Mouse (Mus musculus) v-Abl transformed pro-B cells (cell line): ENCODE measurements around the gene Tm4sf19.
"Not testable (repeated sequence)": the region's sequence is repeated elsewhere in the genome, so short reads cannot be mapped to it uniquely, and the experiment has no call there.

ENCODE experiments used
- in situ Hi-C, 2 experiments: fragments of 400-800 bp; cut with MboI; formaldehyde crosslinking; loops; one replicate each; pipeline ENCODE4 v1.15.1; 2025; ENCODE audit not compliant: unreplicated experiment in 2 of 2

Tm4sf19 gene

DNA sequence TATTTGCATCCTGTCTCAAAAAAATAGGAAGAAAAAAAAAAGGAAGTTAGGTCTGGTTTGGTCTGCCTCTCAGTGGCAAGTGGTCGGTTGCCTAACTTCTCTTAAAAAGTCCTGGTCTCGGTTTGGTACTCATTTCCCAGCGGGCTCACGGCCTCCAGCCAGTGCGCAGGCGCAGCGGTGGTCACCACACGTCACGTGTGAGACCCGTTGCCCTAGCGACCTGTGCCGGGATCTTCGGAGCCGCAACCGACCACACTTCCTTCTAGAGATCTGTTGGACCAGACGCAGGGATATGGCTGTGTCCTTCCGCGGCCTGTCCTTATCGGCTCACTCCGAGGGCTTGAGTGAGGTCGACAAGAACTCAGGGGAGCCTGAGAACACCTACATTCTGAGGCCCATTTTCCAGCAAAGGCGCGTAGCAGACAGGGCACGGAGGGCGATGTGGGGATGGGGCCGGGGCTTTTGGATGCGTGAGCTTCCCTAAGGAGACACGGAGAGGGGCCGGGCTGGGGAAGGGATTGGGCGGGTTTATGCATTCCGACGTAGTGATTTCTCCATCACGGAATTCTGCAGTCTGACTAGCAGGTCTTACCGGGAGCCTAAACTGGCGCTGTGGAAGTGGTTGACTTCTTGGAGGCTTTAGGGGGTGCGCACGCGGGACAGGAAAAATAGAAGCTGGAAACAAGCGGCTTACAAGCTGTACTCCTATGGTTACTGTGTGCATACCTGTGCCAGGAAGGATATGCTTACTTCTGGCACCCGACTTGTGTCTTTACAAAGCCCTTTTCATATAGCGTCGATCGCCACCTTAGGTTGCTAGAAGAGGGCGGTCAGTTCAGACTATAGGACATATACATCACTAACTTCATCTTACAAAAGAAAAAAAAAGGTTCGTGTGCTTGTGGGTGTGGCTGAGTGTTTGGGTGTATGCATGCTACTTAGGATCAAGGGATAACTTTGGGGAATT is 19.5 kb downstream of the Tm4sf19 start, which contains the start of gene Tctex1d2:
Gene Tctex1d2 (plus strand): TSS at position 186 of the 967 bp plus-strand sequence.
- in situ Hi-C loops: no loop called here

DNA sequence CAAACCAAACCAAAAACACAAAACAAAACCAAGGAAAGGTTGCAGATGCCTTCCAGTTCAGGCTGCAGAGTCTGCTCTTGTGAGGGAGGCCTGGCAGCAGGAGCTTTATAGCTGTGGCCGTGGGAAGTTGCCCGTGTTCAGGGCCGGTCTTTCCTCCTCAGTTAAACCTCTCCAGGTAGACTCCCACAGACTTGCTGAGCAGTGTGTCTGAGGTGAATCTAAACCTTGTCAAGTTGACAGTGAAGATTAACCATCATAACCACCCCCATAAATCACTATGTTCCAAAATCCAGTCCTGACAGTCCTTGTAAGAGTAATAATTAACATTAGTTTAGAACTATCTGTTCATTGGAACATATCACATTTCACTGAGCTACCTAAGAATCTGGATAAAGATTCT is 27.2 kb downstream of the Tm4sf19 start:
- in situ Hi-C loops: no loop called here

DNA sequence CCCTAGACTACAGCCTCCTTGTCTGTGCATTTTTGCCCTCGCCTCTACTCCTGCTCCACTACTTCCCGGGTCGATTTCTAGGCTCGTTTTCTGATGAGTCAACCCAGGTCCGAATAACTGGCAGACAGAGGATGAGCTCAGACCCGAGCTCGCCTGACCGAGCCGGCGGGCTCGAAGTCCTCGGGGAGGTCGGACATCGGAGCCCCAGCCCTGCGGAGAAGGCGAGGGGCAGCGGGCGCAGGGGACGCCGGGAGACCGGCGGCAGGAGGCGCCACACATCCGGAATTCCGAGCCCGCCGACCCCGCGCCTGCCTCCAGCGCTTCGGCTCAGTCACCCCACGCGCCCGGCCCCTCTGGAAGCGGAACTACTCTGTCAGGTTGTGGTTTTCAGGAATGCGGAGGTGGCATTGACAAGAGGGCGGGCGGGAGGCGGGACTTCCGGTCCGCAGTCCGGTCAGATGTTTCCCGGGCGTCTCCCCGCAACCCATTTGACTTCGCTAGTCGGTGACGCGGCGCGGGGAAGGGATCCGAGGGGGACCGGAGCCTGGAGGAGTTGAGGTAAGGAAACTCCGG is 30.3 kb downstream of the Tm4sf19 start, which contains the start of gene Pcyt1a:
Gene Pcyt1a (plus strand): TSS at position 448 of the 573 bp plus-strand sequence.
- in situ Hi-C loops: no loop called here

DNA sequence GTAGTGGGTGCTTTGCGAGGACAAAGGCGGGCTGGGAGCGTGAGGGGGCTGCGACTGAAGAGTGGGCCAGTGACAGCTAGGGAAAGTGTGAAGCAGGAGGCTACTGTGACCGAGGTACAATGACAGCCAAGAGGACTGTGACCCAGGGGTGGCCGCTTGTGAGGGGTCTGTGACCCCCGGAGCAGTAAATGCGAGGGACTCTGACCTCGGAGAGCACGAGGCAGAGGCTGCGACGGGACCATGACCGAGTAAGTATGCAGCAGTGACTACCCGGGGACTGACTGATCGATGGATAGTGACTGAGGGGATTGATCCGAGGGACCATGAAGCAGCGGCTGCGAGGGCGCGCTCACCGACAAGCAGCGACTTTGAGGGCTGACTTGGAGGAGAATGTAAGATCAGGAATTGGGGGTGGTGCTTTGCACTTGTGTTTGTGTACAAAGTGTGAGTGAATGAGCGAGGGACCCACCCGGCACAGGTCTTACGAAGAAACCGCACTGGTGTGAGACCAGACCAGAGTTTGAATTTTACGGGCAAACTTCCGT is 30.8 kb downstream of the Tm4sf19 start:
- in situ Hi-C loops: no loop called here

DNA sequence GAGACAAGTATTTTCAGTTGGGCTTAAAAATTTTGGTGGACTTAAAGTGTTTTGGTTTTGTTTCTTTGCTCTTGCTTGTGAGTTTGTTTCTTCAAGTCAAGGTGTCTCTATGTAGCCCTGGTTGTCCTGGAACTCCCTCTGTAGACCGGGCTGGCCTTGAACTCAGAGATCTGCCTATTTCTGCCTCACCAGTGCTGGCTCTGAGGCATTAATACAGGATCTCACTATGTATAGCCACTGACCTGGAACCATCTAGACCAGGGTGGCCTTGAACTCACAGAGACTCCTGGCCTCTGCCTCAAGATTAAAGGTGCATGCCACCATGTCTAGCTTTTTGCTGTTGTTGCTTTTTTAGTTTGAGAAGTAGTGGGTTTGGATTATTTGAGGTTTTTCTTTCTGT is 31.6 kb downstream of the Tm4sf19 start:
- in situ Hi-C loops: no loop called here

DNA sequence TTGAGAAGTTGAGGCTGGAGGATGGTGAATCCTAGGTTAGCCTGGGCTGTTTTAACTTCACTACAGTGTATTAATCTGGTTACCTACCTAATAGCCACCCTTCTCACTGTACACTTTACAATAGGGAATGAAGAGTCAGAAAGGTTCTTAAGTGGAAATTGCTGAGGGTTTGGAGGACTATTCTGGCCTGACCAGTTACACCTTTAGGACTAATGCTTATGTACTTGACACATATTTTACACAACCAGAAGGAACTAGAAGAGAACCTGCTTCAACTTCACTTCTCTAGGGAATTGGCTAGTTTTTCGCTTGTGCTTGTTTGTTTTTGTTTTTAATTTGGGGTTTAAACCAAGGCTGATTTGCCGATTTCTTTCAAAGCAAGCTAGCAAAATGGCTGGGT is 32.8 kb downstream of the Tm4sf19 start:
- in situ Hi-C loops: no loop called here

DNA sequence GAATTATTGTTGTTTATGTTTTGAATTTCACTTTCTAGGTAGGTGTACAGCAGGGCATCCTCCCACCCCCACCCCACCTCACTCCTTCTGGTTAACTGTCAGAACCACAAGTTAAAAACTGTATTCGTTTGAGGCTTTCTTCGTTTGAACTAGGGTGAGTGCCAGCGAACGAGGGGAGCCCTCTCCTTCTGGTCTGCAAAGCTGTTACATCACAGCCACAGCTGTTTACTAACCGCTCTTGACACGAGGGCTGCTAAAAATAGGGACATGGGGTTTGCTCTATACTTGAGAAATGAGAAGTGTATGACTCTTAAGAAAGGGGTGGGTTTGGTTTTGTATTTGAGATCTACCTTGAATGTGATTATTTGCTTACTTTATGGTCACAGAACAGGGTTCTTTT is 33.8 kb downstream of the Tm4sf19 start:
- in situ Hi-C loops: no loop called here

DNA sequence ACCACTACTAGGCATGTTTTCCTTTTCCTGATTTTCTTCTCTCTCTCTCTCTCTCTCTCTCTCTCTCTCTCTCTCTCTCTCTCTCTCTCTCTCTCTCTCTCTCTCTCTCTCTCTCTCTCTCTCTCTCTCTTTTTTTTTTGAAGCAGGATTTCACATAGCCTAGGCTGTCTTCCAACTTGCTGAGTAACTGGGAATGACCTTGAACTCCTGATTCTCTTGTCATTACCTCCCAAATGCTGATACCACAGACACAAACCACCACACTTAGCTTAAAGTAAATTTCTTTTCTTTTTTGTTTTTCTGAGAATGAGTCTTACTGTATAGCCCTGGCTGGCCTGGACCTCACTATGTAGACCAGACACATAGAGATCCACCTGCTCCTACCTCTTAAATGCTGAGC is 34.4 kb downstream of the Tm4sf19 start:
- in situ Hi-C loops: no loop called here

DNA sequence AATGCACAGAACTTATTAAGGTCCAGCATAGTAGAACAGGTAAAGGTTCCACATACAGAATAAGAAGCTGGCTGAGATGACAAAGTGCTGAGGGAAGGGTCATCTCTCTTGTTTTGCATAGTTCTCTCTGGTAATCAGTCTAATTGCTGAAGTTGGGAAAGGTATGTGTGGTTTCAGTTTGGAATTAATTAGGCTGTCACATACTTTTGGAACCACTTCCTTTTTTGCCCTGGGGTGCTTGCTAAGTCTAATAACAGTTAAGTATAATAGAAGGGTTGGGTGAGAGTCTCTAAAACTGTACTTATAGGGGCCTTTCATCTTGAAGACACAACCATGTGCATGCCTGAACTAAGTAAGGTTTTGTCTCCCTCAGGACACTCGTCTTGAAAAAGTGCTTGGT is 36.4 kb downstream of the Tm4sf19 start:
- in situ Hi-C loops: no loop called here

DNA sequence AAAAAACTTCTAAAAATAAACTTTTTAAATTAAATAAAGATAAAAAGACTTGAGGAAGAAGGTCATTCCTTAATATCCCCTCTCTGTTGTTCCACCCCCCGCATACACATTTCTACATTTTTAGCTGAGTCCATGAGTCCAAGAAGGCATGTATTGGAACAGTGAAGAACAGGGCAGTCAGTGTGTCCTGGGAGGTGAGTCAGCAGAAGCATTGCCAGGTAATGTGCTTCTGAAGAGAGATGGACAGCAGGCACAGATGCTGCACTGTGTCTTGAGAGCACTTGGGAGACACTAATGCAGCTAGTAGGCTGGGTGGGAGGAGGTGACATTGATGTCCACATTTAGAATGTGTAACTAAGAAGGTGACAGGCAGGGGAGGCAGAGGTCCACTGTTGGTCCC is 37.0 kb downstream of the Tm4sf19 start:
- in situ Hi-C loops: no loop called here

DNA sequence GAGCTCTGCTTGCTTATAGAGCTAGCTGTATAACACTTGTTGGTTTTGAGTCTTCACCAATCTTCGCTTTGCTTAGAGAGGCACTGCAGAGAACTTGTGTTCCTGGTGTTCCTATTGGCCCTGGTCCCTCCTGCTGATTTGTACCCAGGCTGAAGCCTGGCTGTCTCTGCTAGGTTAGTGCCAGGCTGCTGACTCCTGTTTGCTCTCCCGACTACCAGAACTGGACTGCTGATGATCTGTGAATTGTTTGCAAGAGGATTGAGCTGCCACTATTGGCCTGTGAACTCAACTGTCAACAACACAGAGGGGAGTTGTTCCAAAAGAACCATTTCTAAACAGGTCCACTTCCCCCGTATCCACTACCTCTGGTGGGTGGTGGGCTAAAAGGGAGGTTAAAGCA is 41.1 kb downstream of the Tm4sf19 start:
- in situ Hi-C loops: no loop called here

DNA sequence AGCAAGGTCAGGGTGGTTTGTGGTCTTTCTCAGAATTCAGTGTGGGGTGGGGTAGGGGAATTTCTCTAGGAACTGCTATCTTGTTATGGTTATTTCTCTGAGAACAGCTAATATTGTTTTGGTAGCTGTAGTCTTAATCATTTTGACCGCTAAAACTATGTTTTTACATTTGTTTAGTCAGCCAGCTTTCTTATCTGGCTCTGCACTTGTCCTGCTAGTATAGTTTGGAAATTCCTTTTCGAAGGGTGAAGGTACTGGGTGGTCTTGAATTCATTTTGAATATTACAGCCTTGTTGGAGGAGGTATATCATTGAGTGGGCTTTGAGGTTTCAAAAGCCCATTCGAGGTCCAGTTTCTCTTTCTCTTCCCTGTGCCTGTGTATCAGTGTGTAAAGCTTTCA is 44.3 kb downstream of the Tm4sf19 start:
- in situ Hi-C loops: not testable (repeated sequence)

DNA sequence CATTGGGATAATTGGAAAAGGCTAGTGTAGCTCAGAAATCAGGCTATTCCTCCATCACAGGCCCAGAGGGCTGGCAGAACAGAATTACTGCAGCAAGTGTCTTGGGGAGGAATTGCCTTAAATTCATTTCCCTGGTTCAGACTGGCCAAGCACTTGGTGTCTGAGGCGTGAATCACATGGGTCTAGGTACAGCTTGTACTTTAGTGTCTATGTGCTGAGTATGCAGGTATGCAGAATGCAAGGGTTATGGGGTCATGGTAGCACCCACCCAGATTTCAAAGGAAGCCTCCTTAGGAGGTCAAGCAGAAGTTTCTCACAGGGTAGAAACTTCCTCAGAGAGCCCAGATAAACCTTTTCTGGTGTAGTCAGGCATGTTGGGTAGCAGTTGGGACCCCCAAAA is 45.3 kb downstream of the Tm4sf19 start:
- in situ Hi-C loops: no loop called here

DNA sequence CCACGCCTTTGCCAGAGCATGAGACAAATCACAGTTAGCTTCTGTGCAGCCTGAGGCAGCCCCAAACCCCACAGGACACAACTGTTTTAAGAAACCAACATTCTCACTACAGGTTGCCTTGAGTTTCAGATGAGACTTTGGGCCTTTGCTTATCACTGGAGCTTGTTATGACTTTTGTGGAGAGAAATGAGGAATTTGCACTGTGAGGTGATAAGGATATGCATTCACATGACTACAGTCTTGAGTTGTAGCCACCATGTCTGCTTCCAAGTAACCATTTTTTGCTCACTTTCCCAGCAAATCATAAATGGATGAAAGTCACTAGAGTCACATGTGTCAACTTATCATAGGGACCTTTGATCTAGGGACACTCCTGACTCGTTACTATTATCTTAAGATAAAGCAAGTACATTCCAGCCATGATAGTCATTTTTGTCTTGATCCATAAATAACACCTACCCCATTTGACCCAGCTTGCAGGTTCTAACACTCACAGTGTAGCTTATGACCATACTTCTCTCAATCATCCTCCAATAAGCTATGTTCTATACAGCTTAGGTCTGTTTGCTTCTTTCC is 46.3 kb downstream of the Tm4sf19 start:
- in situ Hi-C loops: no loop called here

DNA sequence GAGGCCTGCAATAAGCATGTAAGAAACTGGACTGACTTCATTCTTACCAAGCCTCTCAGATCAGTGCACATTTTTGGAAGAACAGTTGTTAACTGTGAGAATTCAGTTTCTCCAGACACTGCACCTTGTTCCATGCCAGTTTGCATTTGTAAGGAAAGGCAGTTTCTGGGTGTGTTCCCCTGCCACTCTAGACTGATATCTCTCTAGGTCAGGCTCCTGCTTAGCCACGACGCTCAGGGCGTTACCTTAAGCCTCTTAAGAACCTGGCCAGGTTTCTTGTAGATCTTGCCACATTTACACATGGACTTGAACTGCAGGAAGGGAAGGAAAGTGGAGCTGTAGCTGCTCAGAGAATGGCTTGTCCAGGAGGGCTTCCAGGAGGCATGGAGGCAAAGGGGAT is 49.4 kb downstream of the Tm4sf19 start:
- in situ Hi-C loops: loop anchor here (10.0 to 25.0 kb wide), 2 partner anchors 55 to 337 kb away; no protein-coding TSS in a partner anchor

DNA sequence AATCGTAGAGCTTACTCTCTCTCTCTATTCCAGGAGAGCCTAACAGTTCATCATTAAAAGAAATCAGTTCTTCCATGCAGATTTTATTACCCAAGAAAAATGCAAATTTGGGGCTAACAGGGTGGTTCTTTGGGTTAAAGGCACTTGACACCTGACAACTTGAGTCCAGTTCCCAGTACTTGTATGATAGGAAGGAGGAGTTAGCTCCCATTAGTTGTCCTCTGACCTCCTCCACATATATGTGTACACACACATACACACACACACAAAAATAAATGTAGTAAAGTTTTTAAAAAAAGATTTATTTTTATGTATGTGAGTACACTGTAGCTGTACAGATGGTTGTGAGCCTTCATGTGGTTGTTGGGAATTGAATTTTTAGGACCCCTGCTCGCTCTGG is 49.8 kb downstream of the Tm4sf19 start:
- in situ Hi-C loops: loop anchor here (10.0 to 25.0 kb wide), 2 partner anchors 55 to 338 kb away; no protein-coding TSS in a partner anchor

DNA sequence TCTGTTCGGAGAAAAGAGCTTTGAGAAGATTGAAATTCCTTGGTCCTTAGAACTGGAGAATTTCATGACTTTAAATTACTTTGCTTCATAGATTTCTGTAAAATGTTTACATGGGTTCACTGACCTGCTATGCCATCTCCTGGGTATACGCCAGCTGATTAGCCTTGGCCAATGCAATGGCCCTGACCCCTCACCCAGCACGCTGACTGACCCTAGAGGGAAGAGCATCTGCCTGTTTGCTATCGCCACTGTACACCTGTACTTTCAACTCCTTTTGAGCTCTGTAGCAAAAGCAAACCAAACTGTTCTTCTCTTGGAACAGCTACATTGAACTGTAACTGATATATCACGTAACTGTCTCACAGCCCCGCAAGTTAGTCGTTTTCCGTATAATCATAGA is 52.8 kb downstream of the Tm4sf19 start:
- in situ Hi-C loops: loop anchor here (10.0 to 25.0 kb wide), 2 partner anchors 58 to 341 kb away; no protein-coding TSS in a partner anchor

DNA sequence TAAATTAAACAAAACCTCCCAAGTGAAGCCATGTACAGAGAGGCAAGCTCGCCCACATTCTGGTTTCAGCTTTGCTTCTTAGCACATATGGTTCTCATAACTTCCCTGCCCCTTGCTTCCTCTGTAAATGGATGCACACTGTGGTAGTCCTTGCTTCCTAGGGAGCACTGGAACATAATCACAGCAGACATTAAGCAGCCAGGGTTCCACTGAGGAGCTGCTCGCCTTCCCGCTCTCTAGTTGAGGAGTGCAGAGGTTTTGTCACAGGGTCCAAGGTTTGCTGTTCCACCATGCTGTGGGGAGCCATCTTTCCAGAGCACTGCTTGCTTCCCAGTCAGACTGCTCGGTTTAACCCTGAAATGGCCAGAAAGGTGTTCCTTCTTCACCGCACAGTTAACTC is 54.3 kb downstream of the Tm4sf19 start:
- in situ Hi-C loops: loop anchor here (5.0 to 25.0 kb wide), 3 partner anchors 60 to 342 kb away; no protein-coding TSS in a partner anchor

DNA sequence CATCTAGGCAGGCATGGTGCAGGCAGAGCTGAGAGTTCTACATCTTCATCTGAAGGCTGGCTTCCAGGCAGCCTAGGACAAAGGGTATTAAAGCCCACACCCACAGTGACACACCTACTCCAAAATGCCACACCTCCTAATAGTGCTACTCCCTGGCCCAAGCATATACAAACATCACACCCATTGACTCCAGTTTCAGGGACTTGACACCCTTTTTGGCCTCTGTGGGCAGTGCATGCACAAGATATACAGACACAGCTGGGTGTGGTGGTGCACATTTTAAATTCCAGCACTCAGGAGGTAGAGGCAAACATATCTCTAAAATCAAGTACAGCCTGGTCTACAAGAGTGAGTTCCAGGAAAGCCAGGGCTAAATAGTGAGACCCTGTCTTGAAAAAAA is 55.8 kb downstream of the Tm4sf19 start:
- in situ Hi-C loops: loop anchor here (5.0 to 25.0 kb wide), 3 partner anchors 61 to 344 kb away; no protein-coding TSS in a partner anchor

DNA sequence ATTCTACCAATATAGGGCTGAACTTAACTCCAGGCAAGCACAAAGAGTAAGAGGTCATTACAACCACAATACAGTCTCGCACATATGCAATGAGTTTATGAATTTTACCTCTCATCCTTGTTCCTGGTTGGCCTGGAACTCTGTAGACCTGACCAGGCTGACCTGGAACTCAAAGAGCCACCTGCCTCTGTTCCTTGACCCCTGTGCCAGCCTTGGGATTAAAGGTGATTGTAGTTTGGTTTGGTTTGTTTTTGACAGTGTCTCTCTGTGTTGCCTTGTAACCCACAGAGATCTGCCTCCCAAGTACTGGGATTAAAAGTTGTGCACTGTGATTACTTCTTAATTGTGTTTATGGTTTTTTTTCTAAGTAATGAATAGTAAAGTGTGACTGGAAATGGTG is 56.5 kb downstream of the Tm4sf19 start:
- in situ Hi-C loops: loop anchor here (5.0 to 25.0 kb wide), 3 partner anchors 62 to 344 kb away; no protein-coding TSS in a partner anchor
